Mouse (Mus musculus): Measurements from ENCODE around the gene Sptbn2.

Gene Sptbn2

GRCm38 (mm10) chr19:4786313-4786712 lies 75.3 kb downstream of the Sptbn2 start:
- no peak for DNase-seq

- DNase-seq: no peak
Measured at GRCm38 (mm10) chr19:4793281-4793830, 82.4 kb downstream of the Sptbn2 start.

- peak; percentile 99 for DNase-seq
Measured at GRCm38 (mm10) chr19:4793831-4794422, 83.0 kb downstream of the Sptbn2 start, which contains the start of gene Rbm4. TSS of gene Rbm4 (minus strand) at chr19:4793901.

GRCm38 (mm10) chr19:4795929-4796328 lies 85.0 kb downstream of the Sptbn2 start:
- no peak for DNase-seq

GRCm38 (mm10) chr19:4797846-4798245 lies 86.9 kb downstream of the Sptbn2 start:
- peak; percentile 26 for DNase-seq

- DNase-seq: no peak
Measured at GRCm38 (mm10) chr19:4799083-4799482, 88.1 kb downstream of the Sptbn2 start.

Measured in right cerebral cortex, adult 18-20 months (tissue).